Mouse (Mus musculus) kidney, postnatal 4 days (tissue): ENCODE measurements around the gene Dad1.
A peak's percentile ranks its signal among the peaks of the same experiment; 100 is the strongest.

Experiments
- DNase-seq, 2 experiments: peaks; one replicate each; pipeline ENCODE4 v3.0.0; 2021; ENCODE audit warnings: mixed read lengths in 2 of 2

Gene Dad1

GRCm38 (mm10) chr14:54203776-54204175 lies 50.1 kb downstream of the Dad1 start:
- no peak for DNase-seq

- DNase-seq: no peak
These were observed 50.7 kb downstream of the Dad1 start for GRCm38 (mm10) chr14:54203207-54203606.

DNA sequence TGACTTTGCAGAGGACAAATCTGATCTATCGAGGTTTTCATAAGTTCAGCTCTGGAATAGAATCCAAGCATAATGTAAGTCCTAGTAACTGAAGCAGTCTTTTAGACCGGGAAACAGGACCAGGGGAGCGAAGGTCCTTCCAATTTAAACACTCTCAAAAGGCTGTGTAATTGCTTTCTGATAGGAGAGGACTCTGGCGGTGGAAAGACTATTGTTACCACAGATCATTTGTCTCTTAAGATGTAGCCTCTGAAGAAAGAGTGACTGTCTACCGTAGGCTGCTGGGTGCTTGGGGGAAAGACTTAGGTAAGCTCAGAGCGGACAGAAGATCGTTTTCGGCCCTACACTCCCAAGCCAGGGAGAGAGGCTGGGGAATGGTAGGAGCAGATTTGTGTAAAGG lies 53.5 kb downstream of the Dad1 start:
- DNase-seq: no peak

GRCm38 (mm10) chr14:54199662-54200061 lies 54.2 kb downstream of the Dad1 start:
- DNase-seq: no peak

GRCm38 (mm10) chr14:54197740-54198139 lies 56.2 kb downstream of the Dad1 start:
- DNase-seq: no peak

DNA sequence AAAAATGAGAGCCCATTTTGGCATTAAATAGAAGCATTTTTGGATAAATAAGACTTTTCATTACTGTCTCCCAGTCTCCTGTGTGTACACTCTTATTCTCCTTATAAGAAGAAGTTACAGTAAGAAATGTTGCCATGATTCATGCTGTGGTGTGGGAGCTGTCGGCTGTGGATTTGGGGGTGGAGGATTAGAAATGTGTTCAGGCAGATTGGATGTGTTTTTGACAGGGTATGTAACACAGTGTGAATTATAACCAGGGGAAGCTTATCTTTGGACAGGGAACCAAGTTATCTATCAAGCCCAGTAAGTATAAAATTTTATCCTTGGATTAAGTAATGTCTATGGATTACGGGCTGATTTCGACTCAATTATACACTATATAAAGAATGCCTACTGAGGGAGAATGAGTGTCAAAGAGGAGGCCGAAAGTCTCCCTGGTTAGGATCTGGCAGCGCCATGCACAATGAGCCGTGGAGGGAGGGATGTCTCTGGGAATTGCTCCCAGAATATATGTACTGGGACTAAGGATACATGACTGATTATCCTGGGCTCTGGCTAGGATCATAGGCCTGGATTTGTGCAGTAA lies 58.0 kb downstream of the Dad1 start:
- DNase-seq: no peak

DNA sequence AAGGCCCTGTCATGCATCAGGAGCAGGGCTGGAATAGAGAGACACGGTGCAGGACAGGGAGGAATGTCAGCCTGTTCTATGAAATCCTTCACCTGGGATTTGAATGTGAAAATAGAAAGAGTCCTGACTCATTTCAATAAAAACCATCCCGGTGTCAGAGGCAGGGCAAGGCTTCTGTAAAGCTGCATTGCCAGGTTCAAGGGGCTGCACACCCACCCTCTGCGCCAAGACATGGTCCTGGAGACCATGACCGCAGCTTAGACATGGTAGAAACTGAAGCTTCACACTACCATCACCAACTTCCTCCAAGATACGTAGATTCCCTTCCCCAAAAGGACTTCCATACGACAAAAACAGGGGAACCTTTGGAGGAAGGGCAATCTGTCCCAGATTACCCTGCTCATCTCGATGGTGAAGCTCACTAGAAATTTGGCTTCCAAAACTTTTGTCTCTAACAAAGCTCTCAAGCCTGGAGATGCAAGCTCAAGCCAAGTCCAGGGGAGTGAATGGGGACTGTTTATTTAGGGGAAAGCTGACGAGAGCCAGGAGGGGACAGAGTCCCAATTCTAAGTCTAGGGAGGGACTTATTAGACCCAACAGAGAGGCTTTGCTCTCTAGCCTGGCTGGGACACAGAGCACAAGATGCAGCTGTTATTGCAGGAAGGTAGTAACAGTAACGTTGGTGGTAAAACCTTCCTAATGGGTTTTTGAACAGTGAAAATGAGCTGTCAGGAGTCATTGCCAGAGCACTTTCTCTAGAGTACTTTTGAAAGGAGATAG lies 60.4 kb downstream of the Dad1 start:
- DNase-seq: no peak

DNA sequence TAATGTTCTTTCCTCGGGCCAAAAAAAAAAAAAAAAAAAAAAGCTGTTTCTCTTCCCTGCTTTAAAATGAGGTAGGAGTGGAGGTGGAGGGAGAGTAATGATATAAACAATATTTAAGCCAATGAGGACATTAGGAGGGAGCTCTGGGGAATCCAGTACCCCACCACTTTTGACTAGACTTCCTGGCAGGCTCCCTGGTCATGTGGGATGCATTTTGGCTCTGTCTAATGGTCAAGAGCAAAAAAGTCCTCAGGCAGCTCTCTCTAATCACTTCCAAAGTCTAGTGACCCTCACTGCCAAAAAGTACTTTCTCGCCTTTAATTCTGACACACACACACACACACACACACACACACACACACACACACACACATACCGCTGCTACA lies 61.4 kb downstream of the Dad1 start:
- DNase-seq: peak; percentile 61 to 70

DNA sequence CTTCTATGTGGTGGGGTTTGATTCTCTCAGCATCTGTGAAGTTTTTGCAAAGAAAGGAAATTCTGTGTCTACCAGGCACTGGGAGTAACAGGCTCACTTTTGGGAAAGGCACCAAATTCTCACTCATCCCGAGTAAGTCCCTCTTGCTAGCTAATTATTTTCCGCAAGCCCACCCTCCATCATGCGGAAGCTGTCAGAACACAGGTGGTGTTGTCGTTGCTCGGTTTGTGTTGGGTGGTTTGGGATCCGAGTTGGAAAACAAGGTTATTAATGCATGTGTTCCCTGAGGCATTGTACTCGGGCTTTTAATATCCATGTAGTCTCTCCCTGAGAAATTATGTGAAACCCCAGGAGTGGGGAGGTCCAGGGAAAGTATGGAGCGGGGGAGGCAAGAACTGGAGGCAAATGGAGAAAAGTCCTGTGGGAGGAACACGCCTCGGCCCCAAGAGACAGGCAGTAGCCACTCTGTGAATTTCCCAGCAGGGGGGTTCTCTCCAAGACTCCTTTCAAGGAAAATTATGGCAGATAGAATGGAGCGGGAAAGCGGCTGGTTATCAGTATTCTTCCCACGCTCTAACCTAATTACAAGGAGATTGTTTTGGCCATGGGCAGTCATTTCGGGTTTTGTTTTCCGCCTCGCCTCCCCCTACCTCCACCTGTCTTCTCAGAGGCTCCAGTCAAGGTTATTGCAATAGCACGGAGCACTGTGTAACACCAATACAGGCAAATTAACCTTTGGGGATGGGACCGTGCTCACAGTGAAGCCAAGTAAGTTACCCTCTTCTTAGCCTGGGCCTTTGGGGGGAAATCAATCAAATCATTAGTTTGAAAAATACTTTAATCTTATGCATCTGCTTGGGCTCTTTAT lies 62.1 kb downstream of the Dad1 start:
- DNase-seq: peak; percentile 34 to 55

GRCm38 (mm10) chr14:54191026-54191390 lies 62.9 kb downstream of the Dad1 start:
- no peak for DNase-seq

DNA sequence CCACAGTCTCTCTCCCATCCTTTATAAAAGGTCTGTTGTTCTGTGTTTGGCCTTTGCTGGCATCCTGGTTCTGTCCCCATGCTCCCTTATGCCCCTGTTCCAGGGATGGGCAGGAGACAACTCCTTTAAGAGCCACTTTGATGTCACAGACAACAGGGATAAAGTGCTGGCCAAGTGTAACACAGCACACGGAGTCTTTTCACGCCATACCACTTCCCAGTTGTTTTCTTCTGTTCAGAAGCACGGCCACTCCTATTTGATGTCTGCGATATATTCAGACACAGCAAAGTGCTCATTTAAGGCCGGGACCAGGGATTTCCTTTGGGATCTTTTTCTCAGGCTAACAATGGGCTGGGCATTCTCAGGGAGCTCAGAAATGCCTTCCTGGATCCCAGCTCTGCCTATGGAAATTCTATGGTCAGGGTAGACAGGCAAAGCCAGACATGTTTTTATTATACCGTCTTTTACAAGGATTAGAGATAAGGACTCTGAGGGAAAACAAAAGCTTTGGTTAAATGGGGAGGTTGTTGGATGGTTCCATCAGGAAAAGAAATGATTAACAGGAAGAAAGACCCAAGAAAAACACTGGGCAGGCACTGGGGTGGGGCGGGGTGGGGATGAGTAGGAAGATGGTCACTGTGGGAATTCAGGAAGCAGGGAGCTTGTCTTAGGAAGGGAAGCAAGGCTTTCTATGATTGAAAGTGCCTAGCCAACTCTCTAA lies 63.4 kb downstream of the Dad1 start:
- no peak for DNase-seq

DNA sequence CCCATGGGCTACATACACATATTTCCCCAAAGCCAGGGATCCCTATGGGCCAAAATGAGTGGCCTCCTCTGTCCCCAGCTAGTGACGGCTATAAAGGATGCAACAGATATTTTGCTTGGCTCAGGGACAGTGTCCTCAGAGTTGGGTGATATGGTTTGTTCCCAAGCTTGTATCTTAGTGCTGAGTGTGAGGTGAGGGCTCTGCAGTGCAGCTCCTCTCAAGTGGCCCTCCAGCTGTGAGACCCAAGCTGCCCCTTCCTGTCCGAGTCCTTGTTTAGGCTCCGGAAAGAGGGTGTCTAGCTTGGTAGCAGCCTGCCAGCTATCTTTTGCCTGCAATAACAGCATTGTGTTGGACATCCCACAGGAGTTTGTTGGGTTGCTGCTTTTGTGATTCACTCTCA lies 64.6 kb downstream of the Dad1 start:
- no peak for DNase-seq

GRCm38 (mm10) chr14:54187211-54187610 lies 66.7 kb downstream of the Dad1 start:
- no peak for DNase-seq
